9 mouse cellular contexts compared by ENCODE assay signal in genomic region chr6:148598746-148599337, GRCm38 (mm10).
DNase-seq lines count a peak whose midpoint lies in the region; ATAC-seq and TF ChIP-seq lines count a peak whose summit lies in the region.
"Had no signal": no experiment of that assay in that cellular context is flagged by ENCODE, and none has a peak within 500 bp of the region (broad histone marks: within the 10 kb centered on the region; RNA-seq: fewer than 3 reads in every experiment).

No protein-coding gene starts in this region.

- H3K27me3 ChIP-seq in heart, embryonic 12.5 days (replicated peaks), result no peaks in the 10 kb centered on the region
- H3K27me3 ChIP-seq in limb, embryonic 13.5 days, result no peaks in the 10 kb centered on the region
- no peaks in the 10 kb centered on the region for H3K27me3 ChIP-seq in stomach, embryonic 16.5 days (ENCODE audit: control insufficient read depth, insufficient read depth, low read length)

- DNase-seq in heart, postnatal 25 days (ENCODE audit: low spot score), result no peak
- peak; percentile 77 for DNase-seq in ES-E14 (ENCODE audit: low read depth, low spot score)
- DNase-seq in forelimb bud, embryonic 11.5 days (ENCODE audit: low read depth, low spot score), result peak; percentile 64
- no peak for DNase-seq in frontal cortex, postnatal 10 days (ENCODE audit: low spot score in 2 of 2)
- no peak for DNase-seq in spleen, postnatal 10 days (ENCODE audit: low spot score in 2 of 2)

- in situ Hi-C loops in ES-E14 (cut with MboI; ENCODE audit: low sequenced_read_pairs in 2 of 2, unreplicated experiment in 2 of 2), result no loop called here

- WGBS in heart, embryonic 12.5 days, result 6% methylated on average over 16 of the region's 16 CpGs
- WGBS in limb, embryonic 13.5 days, result 3% methylated on average over 16 of the region's 16 CpGs
- 13% methylated on average over 16 of the region's 16 CpGs for WGBS in stomach, embryonic 16.5 days

- H3K36me3 ChIP-seq in heart, embryonic 12.5 days, result no peaks in the 10 kb centered on the region
- H3K36me3 ChIP-seq in ES-E14 (ENCODE audit: control insufficient read depth, insufficient read depth, low read length, poor library complexity, severe bottlenecking), result no peaks in the 10 kb centered on the region
- H3K36me3 ChIP-seq in limb, embryonic 13.5 days, result no peaks in the 10 kb centered on the region
- no peaks in the 10 kb centered on the region for H3K36me3 ChIP-seq in stomach, embryonic 16.5 days (ENCODE audit: control insufficient read depth, insufficient read depth, low read length)

- H3K4me2 ChIP-seq in heart, embryonic 12.5 days, result peak overlapping the region; percentile 58
- H3K4me2 ChIP-seq in limb, embryonic 13.5 days (replicated peaks), result peak overlapping the region; percentile 61
- H3K4me2 ChIP-seq in stomach, embryonic 16.5 days (ENCODE audit: low read depth, low read length), result peak overlapping the region; percentile 48

- no peak for ATAC-seq in heart, embryonic 12.5 days (ENCODE audit: insufficient number of reproducible peaks, low FRiP score)
- peak; percentile 54; the same call in 1 of the 2 replicates for ATAC-seq in limb, embryonic 13.5 days (ENCODE audit: low FRiP score, low read depth)
- ATAC-seq in stomach, embryonic 16.5 days (ENCODE audit: insufficient read depth, low FRiP score), result no peak

- peak overlapping the region; percentile 22 for H3K4me3 ChIP-seq in heart, embryonic 12.5 days
- no peak overlapping the region for H3K4me3 ChIP-seq in ES-E14 (ENCODE audit: insufficient read depth in 1 of 2, low read depth in 1 of 2, low read length in 2 of 2, poor library complexity in 1 of 2, severe bottlenecking in 1 of 2)
- peak overlapping the region; percentile 29 for H3K4me3 ChIP-seq in limb, embryonic 13.5 days
- H3K4me3 ChIP-seq in stomach, embryonic 16.5 days (replicated peaks; ENCODE audit: low read length), result peak overlapping the region; percentile 18
- H3K4me3 ChIP-seq: erythroblast, embryonic 14.5 days had no signal

- H3K9ac ChIP-seq in heart, embryonic 12.5 days, result 0 out of 2 replicates have a peak overlapping the region, but pooled peaks have one; percentile 6
- H3K9ac ChIP-seq in ES-E14 (ENCODE audit: insufficient read depth, low read depth, low read length, poor library complexity, severe bottlenecking), result no peak overlapping the region
- H3K9ac ChIP-seq in limb, embryonic 13.5 days, result no peak overlapping the region
- H3K9ac ChIP-seq in stomach, embryonic 16.5 days (ENCODE audit: low read length), result peak overlapping the region; percentile 28; the same call in 1 of the 2 replicates

- no peak overlapping the region for H3K27ac ChIP-seq in heart, embryonic 12.5 days (ENCODE audit: poor library complexity, severe bottlenecking)
- H3K27ac ChIP-seq in ES-E14 (ENCODE audit: insufficient read depth, low read depth, low read length, poor library complexity, severe bottlenecking), result no peak overlapping the region
- H3K27ac ChIP-seq in limb, embryonic 13.5 days, result no peak overlapping the region
- H3K27ac ChIP-seq in stomach, embryonic 16.5 days (ENCODE audit: low read length), result no peak overlapping the region

- 0 out of 2 replicates have a peak, but pooled peaks cover 8% of the 10 kb centered on the region for H3K4me1 ChIP-seq in heart, embryonic 12.5 days (replicated peaks)
- peaks cover 0 to 2% of the 10 kb centered on the region in 2 experiments; a peak in 2 of 4 replicates for H3K4me1 ChIP-seq in ES-E14 (ENCODE audit: control insufficient read depth in 2 of 2, insufficient read depth in 2 of 2, low read length in 2 of 2, poor library complexity in 1 of 2)
- peaks cover 24% of the 10 kb centered on the region for H3K4me1 ChIP-seq in limb, embryonic 13.5 days
- H3K4me1 ChIP-seq in stomach, embryonic 16.5 days (ENCODE audit: control insufficient read depth, insufficient read depth, low read length), result peaks cover 4% of the 10 kb centered on the region; the same call in 1 of the 2 replicates

- intact Hi-C loops in heart, postnatal 25 days (cut with DNase I), result no loop called here

- no peaks in the 10 kb centered on the region for H3K9me3 ChIP-seq in heart, embryonic 12.5 days (replicated peaks)
- H3K9me3 ChIP-seq in ES-E14 (ENCODE audit: control insufficient read depth, insufficient read depth, low read depth, low read length), result no peaks in the 10 kb centered on the region
- no peaks in the 10 kb centered on the region for H3K9me3 ChIP-seq in limb, embryonic 13.5 days
- no peaks in the 10 kb centered on the region for H3K9me3 ChIP-seq in stomach, embryonic 16.5 days (replicated peaks; ENCODE audit: control insufficient read depth, low read length)

TF ChIP-seq in ES-E14, 5 proteins besides CTCF, POLR2A, EP300 and RAD21:
- TF ChIP-seq MAFK (IDR thresholded peaks at IDR 0.05; ENCODE audit: insufficient read depth, low read depth, low read length) (no peak), CHD2 (IDR thresholded peaks at IDR 0.05; ENCODE audit: low read depth, low read length) (peak; percentile 64; the same call in 1 of the 2 replicates)

Comparison
In these comparisons a context has a peak if more than half of its experiments do, and no peak if none do; other contexts are left out.
1. H3K4me3 ChIP-seq: peak in heart, embryonic 12.5 days (single experiment), limb, embryonic 13.5 days (single experiment) and stomach, embryonic 16.5 days (single experiment); none in ES-E14 (0 of 2).
2. H3K9ac ChIP-seq: peak in heart, embryonic 12.5 days (single experiment) and stomach, embryonic 16.5 days (single experiment); none in ES-E14 (single experiment) and limb, embryonic 13.5 days (single experiment).
3. DNase-seq: peak in ES-E14 (single experiment) and forelimb bud, embryonic 11.5 days (single experiment); none in heart, postnatal 25 days (single experiment), frontal cortex, postnatal 10 days (0 of 2) and spleen, postnatal 10 days (0 of 2).
4. Peak in every context shown above with its lines, with median percentiles within 50 percentile points of each other: H3K4me2 ChIP-seq.